Mouse (Mus musculus) heart, adult 2 months (tissue): ENCODE data around the gene Tbc1d30.

ENCODE experiments used
- CTCF ChIP-seq: fragments of 200-600 bp; IDR thresholded peaks from 2 replicates; pipeline ENCODE4 v1.8.1; 2022; ENCODE audit warnings: antibody characterized with exemption, mild to moderate bottlenecking, moderate library complexity
- EP300 ChIP-seq: fragments of 200-500 bp; IDR thresholded peaks from 2 replicates; pipeline ENCODE4 v1.6.1; 2011; ENCODE audit warnings: low read depth, low read length, control low read depth; ENCODE audit not compliant: insufficient read depth
- POLR2A ChIP-seq: fragments of 200-500 bp; IDR thresholded peaks from 2 replicates; pipeline ENCODE4 v1.6.1; 2011; ENCODE audit warnings: mild to moderate bottlenecking, low read depth, low read length, control low read depth; ENCODE audit not compliant: insufficient read depth

- TF ChIP-seq POLR2A (no peak), CTCF (no peak), EP300 (no peak)
Measured at GRCm38 (mm10) chr10:121235167-121235824, 115.8 kb downstream of the Tbc1d30 start.
